Mouse (Mus musculus): ENCODE measurements at regions not wholly inside any gene's neighbourhood (a gene's known extent, or its start where the extent isn't known, plus 50 kb on each side); places are given as distances from the start of the nearest gene placed in this dataset.

DNA sequence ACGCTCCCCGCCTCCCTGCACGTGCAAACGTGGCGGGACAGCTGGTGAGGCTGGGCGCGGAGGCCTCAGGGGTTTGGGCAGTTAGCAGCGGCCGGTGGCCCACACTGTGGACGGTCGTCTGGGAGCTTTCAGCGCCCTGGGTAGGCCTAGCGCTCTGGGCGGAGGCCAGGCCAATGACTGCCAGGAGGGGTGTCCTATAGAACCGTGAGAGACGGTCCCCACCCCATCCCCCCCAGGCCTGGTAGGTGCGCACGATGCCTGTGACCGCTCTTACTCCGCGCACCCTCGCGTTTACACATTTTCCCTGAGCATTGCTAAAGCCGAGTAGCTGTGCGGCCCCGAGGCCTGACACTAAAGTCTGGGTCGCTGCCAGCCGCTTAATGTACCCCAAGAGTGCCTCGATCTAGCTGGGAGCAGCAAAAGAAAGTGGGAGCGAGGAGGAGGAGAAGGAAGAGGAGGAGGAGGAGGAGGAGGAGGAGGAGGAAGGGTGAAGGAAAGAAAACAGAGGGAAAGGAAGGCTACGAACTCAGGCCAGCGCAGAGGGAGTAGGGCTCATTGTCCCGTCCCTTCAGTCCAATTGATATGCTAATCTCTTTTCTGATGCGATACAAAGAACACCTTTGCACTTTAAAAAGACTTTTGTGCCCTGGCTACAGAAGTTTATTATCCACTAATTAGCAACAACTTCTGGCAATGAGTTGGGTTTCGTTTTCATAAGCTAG is 161.3 kb upstream of the Cypt12 start:
- no peaks in the 10 kb centered on the region for H3K27me3 ChIP-seq (ENCODE audit: control insufficient read depth in 1 of 2, insufficient read depth in 2 of 2, low read length in 2 of 2)
- no peak overlapping the region for H3K9ac ChIP-seq (ENCODE audit: control insufficient read depth, low read depth, low read length, poor library complexity, severe bottlenecking)
- H3K79me2 ChIP-seq (ENCODE audit: control insufficient read depth, insufficient read depth, low read length, poor library complexity) = no peaks in the 10 kb centered on the region
- no peak overlapping the region for H3K4me3 ChIP-seq (ENCODE audit: control insufficient read depth in 1 of 2, insufficient read depth in 1 of 2, low read depth in 2 of 2, low read length in 2 of 2)
- H3K9me3 ChIP-seq (replicated peaks; ENCODE audit: insufficient read depth, low read length) = no peaks in the 10 kb centered on the region
- H3K4me1 ChIP-seq (ENCODE audit: control insufficient read depth in 1 of 2, insufficient read depth in 2 of 2, low read length in 2 of 2) = no peaks in the 10 kb centered on the region
- no peak for DNase-seq (ENCODE audit: low read depth, low spot score)
- H3K36me3 ChIP-seq (ENCODE audit: control insufficient read depth in 1 of 2, insufficient read depth in 2 of 2, low read length in 2 of 2) = no peaks in the 10 kb centered on the region
- H3K27ac ChIP-seq (ENCODE audit: control insufficient read depth, low read depth, low read length) = no peak overlapping the region
- TF ChIP-seq ZNF384 (IDR thresholded peaks at IDR 0.05; ENCODE audit: low read depth, low read length) (no peak), MAZ (IDR thresholded peaks at IDR 0.05; ENCODE audit: low read depth, low read length) (no peak), USF2 (IDR thresholded peaks at IDR 0.05; ENCODE audit: borderline replicate concordance in 1 of 2, insufficient read depth in 1 of 2, low read depth in 1 of 2, low read length in 2 of 2) (no peak), TAL1 (IDR thresholded peaks at IDR 0.05; ENCODE audit: low read length) (no peak), POLR2AphosphoS2 (IDR thresholded peaks at IDR 0.05; ENCODE audit: low read length) (no peak)

DNA sequence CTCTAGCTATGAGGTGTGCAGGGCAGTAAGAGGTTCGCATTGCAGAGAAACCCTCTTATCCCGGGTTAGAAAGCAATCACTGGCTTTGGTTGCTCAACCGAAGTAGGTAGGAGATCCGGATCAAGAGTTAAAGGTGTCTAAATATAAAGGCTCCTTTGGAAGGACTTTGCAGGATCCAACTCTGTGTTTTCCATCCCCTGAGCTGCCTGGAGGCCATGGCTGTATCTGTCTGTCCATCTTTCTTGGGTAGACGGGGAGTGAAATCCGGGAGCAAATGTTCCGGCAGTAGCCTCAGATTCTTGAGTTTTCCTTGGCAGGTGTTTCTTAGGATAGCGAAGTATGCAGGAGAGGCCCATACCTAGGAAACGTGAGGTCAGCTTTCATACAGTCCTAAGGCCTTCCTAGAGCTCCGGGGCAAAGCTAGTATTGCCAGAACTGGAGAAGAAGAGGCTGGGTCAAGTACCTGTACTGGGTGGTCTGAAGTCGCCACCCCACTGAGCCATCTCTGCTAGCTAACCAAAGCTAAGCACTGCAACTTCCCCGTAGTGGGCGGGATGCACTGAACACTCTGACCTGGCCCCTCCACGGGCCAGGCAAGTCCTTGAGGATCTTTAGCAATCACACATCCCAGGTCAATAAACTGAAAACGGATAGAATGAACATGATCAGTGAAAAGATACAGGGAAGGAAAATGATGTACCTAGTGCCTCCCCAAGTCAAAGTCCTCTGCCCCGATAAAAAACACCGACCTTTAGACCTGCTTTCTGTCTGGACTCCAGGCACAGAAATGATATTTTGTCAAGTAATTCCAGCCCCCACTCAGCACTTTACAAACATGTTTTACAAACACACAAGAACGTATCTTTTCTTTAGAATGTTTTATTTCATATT is 160.5 kb upstream of the Cypt12 start:
- H3K9me3 ChIP-seq (replicated peaks; ENCODE audit: insufficient read depth, low read length) = no peaks in the 10 kb centered on the region
- H3K9ac ChIP-seq (ENCODE audit: control insufficient read depth, low read depth, low read length, poor library complexity, severe bottlenecking) = no peak overlapping the region
- H3K27ac ChIP-seq (ENCODE audit: control insufficient read depth, low read depth, low read length) = no peak overlapping the region
- no peak for TF ChIP-seq ZC3H11A (IDR thresholded peaks at IDR 0.05; ENCODE audit: low read depth, low read length)
- no peak for TF ChIP-seq POLR2A (IDR thresholded peaks at IDR 0.05; ENCODE audit: control insufficient read depth in 1 of 2, insufficient read depth in 1 of 2, low read depth in 1 of 2, low read length in 2 of 2, poor library complexity in 1 of 2)
- TF ChIP-seq POLR2AphosphoS2 (IDR thresholded peaks at IDR 0.05; ENCODE audit: low read length) = no peak
- no peak for TF ChIP-seq RCOR1 (IDR thresholded peaks at IDR 0.05; ENCODE audit: low read depth, low read length)
- no peak for TF ChIP-seq EP300 (IDR thresholded peaks at IDR 0.05; ENCODE audit: low read depth in 1 of 2, low read length in 2 of 2)
- no peak for TF ChIP-seq KAT2A (conservative IDR thresholded peaks at IDR 0.05; ENCODE audit: low read depth, low read length)
- no peak for TF ChIP-seq MEF2A (IDR thresholded peaks at IDR 0.05; ENCODE audit: extremely low read depth, insufficient replicate concordance, low read depth, low read length, poor library complexity, severe bottlenecking)
- H3K4me1 ChIP-seq (ENCODE audit: control insufficient read depth in 1 of 2, insufficient read depth in 2 of 2, low read length in 2 of 2) = no peaks in the 10 kb centered on the region
- DNase-seq (ENCODE audit: low read depth, low spot score) = no peak
- H3K36me3 ChIP-seq (ENCODE audit: control insufficient read depth in 1 of 2, insufficient read depth in 2 of 2, low read length in 2 of 2) = no peaks in the 10 kb centered on the region
- H3K27me3 ChIP-seq (ENCODE audit: control insufficient read depth in 1 of 2, insufficient read depth in 2 of 2, low read length in 2 of 2) = no peaks in the 10 kb centered on the region
- H3K79me2 ChIP-seq (ENCODE audit: control insufficient read depth, insufficient read depth, low read length, poor library complexity) = no peaks in the 10 kb centered on the region
- H3K4me3 ChIP-seq (ENCODE audit: control insufficient read depth in 1 of 2, insufficient read depth in 1 of 2, low read depth in 2 of 2, low read length in 2 of 2) = no peak overlapping the region

GRCm38 (mm10) chr3:17788334-17788720 is 159.9 kb upstream of the Cypt12 start:
- Histone ChIP-seq H3K4me3 (ENCODE audit: control insufficient read depth in 1 of 2, insufficient read depth in 1 of 2, low read depth in 2 of 2, low read length in 2 of 2) (no peak overlapping the region), H3K36me3 (ENCODE audit: control insufficient read depth in 1 of 2, insufficient read depth in 2 of 2, low read length in 2 of 2) (no peaks in the 10 kb centered on the region), H3K9ac (ENCODE audit: control insufficient read depth, low read depth, low read length, poor library complexity, severe bottlenecking) (no peak overlapping the region), H3K27ac (ENCODE audit: control insufficient read depth, low read depth, low read length) (no peak overlapping the region), H3K9me3 (replicated peaks; ENCODE audit: insufficient read depth, low read length) (no peaks in the 10 kb centered on the region), H3K79me2 (ENCODE audit: control insufficient read depth, insufficient read depth, low read length, poor library complexity) (no peaks in the 10 kb centered on the region), H3K27me3 (ENCODE audit: control insufficient read depth in 1 of 2, insufficient read depth in 2 of 2, low read length in 2 of 2) (no peaks in the 10 kb centered on the region), H3K4me1 (ENCODE audit: control insufficient read depth in 1 of 2, insufficient read depth in 2 of 2, low read length in 2 of 2) (no peaks in the 10 kb centered on the region)
- no peak for TF ChIP-seq USF2 (IDR thresholded peaks at IDR 0.05; ENCODE audit: borderline replicate concordance in 1 of 2, insufficient read depth in 1 of 2, low read depth in 1 of 2, low read length in 2 of 2)
- TF ChIP-seq TAL1 (IDR thresholded peaks at IDR 0.05; ENCODE audit: low read length) = no peak
- no peak for TF ChIP-seq JUND (IDR thresholded peaks at IDR 0.05; ENCODE audit: low read depth, low read length)
- no peak for TF ChIP-seq MAFK (IDR thresholded peaks at IDR 0.05; ENCODE audit: borderline replicate concordance, low read depth, low read length)
- TF ChIP-seq CHD2 (IDR thresholded peaks at IDR 0.05; ENCODE audit: low read length) = no peak
- TF ChIP-seq TCF12 (IDR thresholded peaks at IDR 0.05; ENCODE audit: low read depth, low read length) = no peak
- no peak for TF ChIP-seq ELF1 (IDR thresholded peaks at IDR 0.05; ENCODE audit: low read depth, low read length)
- TF ChIP-seq NELFE (IDR thresholded peaks at IDR 0.05; ENCODE audit: low read depth, low read length) = no peak
- TF ChIP-seq SMC3 (IDR thresholded peaks at IDR 0.05; ENCODE audit: low read depth, low read length) = no peak
- TF ChIP-seq RAD21 (IDR thresholded peaks at IDR 0.05; ENCODE audit: low read depth, low read length) = no peak
- no peak for TF ChIP-seq POLR2AphosphoS2 (IDR thresholded peaks at IDR 0.05; ENCODE audit: low read length)
- no peak for TF ChIP-seq GATA1 (IDR thresholded peaks at IDR 0.05; ENCODE audit: low read depth, low read length)
- no peak for TF ChIP-seq MAZ (IDR thresholded peaks at IDR 0.05; ENCODE audit: low read depth, low read length)
- TF ChIP-seq EP300 (IDR thresholded peaks at IDR 0.05; ENCODE audit: low read depth in 1 of 2, low read length in 2 of 2) = no peak
- DNase-seq (ENCODE audit: low read depth, low spot score) = no peak
